Mouse (Mus musculus) heart, postnatal 0 days (tissue): ENCODE results near the gene Unc119b. TPM values are rescaled to one million over a fixed set of nuclear protein-coding genes. Genes with fewer than 3 reads are reported as not detected.

Source experiments
- ATAC-seq: fragments of 200-750 bp; cut with Nextera tagmentation; 2 replicates; pipeline ENCODE4 v1.8.0; 2017; ENCODE audit warnings: low read depth, moderate number of reproducible peaks, moderate library complexity; ENCODE audit not compliant: insufficient read depth
- DNase-seq: peaks from one replicate; pipeline ENCODE4 v3.0.0-alpha.2; 2016; ENCODE audit warnings: low spot score
- H3K27ac ChIP-seq: fragments of 300-500 bp; sonication (generic); 2 replicates; pipeline ENCODE4 v1.5.1; 2014; ENCODE audit warnings: low read depth, mild to moderate bottlenecking
- H3K27me3 ChIP-seq: fragments of 300-500 bp; sonication (generic); 2 replicates; pipeline ENCODE4 v1.6.1; 2014; ENCODE audit warnings: low read length, mixed read lengths; ENCODE audit not compliant: control insufficient read depth, insufficient read depth
- H3K36me3 ChIP-seq: fragments of 300-500 bp; sonication (generic); replicated peaks from 2 replicates; pipeline ENCODE4 v1.6.1; 2014; ENCODE audit warnings: low read length, mixed read lengths; ENCODE audit not compliant: control insufficient read depth, insufficient read depth
- H3K4me1 ChIP-seq: fragments of 300-500 bp; sonication (generic); 2 replicates; pipeline ENCODE4 v1.6.1; 2014; ENCODE audit warnings: antibody characterized with exemption; ENCODE audit not compliant: control insufficient read depth, insufficient read depth
- H3K4me2 ChIP-seq: fragments of 300-500 bp; sonication (generic); 2 replicates; pipeline ENCODE4 v1.6.1; 2014; ENCODE audit warnings: low read depth, mild to moderate bottlenecking, low read length, moderate library complexity
- H3K4me3 ChIP-seq: fragments of 300-500 bp; sonication (generic); 2 replicates; pipeline ENCODE4 v1.5.1; 2014; ENCODE audit warnings: low read depth, low read length
- H3K9ac ChIP-seq: fragments of 300-500 bp; sonication (generic); replicated peaks from 2 replicates; pipeline ENCODE4 v1.6.1; 2014; ENCODE audit warnings: low read depth, low read length, mixed read lengths
- H3K9me3 ChIP-seq: fragments of 300-500 bp; sonication (generic); replicated peaks from 2 replicates; pipeline ENCODE4 v1.6.1; 2016; ENCODE audit warnings: low read length; ENCODE audit not compliant: control insufficient read depth
- CTCF ChIP-seq: IDR thresholded peaks from 2 replicates; pipeline ENCODE4 v1.5.1; 2016; ENCODE audit warnings: antibody characterized with exemption, control low read depth, low read depth
- EP300 ChIP-seq: IDR thresholded peaks from 2 replicates; pipeline ENCODE4 v1.6.1; 2016; ENCODE audit warnings: antibody characterized with exemption, low read depth
- WGBS: fragments of 180-500 bp; shearing (Covaris S2); extraction: QIAGEN DNeasy Blood & Tissue Kit; methylation state at CpG from one replicate; pipeline ENCODE4 v1.1.7; 2014; 5-methylcytosine and 5-hydroxymethylcytosine counted together
- polyA plus RNA-seq: library from polyadenylated mRNA; unstranded; fragments of >200 nt; fragmentation: Nextera tagmentation; extraction: Ambion mirVana; gene quantifications from 2 replicates; pipeline ENCODE4 v1.2.1, GENCODE M21; 2015
- total RNA-seq: library from RNA; depleted of rRNA; stranded (reverse); fragments of >200 nt; gene quantifications from 2 replicates; pipeline ENCODE4 v1.2.3, GENCODE M21; 2014; ENCODE audit warnings: low replicate concordance

Unc119b gene
- total and polyA plus RNA-seq, 2 experiments from 2014 or later: 11.7 to 25.9 TPM

GRCm38 (mm10) chr5:115098195-115098594 lies 36.6 kb downstream of the Unc119b start, which contains the start of gene Gm10401:
Gene Gm10401 (minus strand): TSS chr5:115098295.
- TF ChIP-seq CTCF: no peak
- H3K4me3 ChIP-seq: no peak within 1 kb of the TSS
- H3K9ac ChIP-seq: no peak within 1 kb of the TSS
- H3K27ac ChIP-seq: no peak within 1 kb of the TSS
- no peak within 1 kb of the TSS for H3K4me2 ChIP-seq
- 93% methylated on average over 8 of the region's 8 CpGs for WGBS
- H3K27me3 ChIP-seq: no peaks in the 10 kb centered on the region
- peaks cover 60% of the 10 kb centered on the region for H3K36me3 ChIP-seq
- DNase-seq (no peak), ATAC-seq (no peak)
- no peaks in the 10 kb centered on the region for H3K9me3 ChIP-seq
- 0 out of 2 replicates have a peak, but pooled peaks cover 1% of the 10 kb centered on the region for H3K4me1 ChIP-seq

DNA sequence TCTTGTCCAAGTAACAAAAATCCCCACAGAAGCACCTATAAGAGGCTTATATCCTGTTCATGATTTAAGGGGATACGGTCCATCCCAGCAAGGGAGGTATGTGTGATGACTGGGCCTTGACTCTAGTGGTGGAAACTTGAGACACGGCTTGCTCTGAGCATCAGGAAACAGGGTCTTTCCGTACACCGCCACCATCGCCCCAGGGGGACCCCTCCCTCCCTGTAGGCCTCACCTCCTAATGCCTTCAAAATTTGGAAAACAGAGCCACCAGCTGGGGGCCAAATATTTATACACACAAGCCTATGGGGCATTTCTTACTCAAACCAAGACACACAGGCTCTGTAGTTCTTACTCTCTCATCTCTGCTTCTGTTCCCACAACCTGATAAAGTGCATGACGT lies 43.0 kb downstream of the Unc119b start:
- ATAC-seq (no peak), DNase-seq (no peak)
- H3K9ac ChIP-seq: no peak overlapping the region
- H3K9me3 ChIP-seq: no peaks in the 10 kb centered on the region
- WGBS: 91% methylated on average over 6 of the region's 6 CpGs
- H3K36me3 ChIP-seq: peaks cover 83% of the 10 kb centered on the region
- no peaks in the 10 kb centered on the region for H3K27me3 ChIP-seq
- H3K4me3 ChIP-seq: no peak overlapping the region
- H3K27ac ChIP-seq: no peak overlapping the region
- 0 out of 2 replicates have a peak, but pooled peaks cover 7% of the 10 kb centered on the region for H3K4me1 ChIP-seq
- TF ChIP-seq CTCF (no peak), EP300 (no peak)
- H3K4me2 ChIP-seq: no peak overlapping the region

GRCm38 (mm10) chr5:115091015-115091414 lies 43.8 kb downstream of the Unc119b start:
- 57% methylated on average over 3 of the region's 3 CpGs for WGBS
- DNase-seq (no peak), ATAC-seq (no peak)
- H3K4me3 ChIP-seq: no peak overlapping the region
- no peak overlapping the region for H3K9ac ChIP-seq
- H3K27me3 ChIP-seq: no peaks in the 10 kb centered on the region
- H3K9me3 ChIP-seq: no peaks in the 10 kb centered on the region
- H3K36me3 ChIP-seq: peaks cover 84% of the 10 kb centered on the region
- H3K4me1 ChIP-seq: 0 out of 2 replicates have a peak, but pooled peaks cover 7% of the 10 kb centered on the region
- no peak overlapping the region for H3K27ac ChIP-seq
- no peak overlapping the region for H3K4me2 ChIP-seq
- TF ChIP-seq CTCF (no peak), EP300 (no peak)

DNA sequence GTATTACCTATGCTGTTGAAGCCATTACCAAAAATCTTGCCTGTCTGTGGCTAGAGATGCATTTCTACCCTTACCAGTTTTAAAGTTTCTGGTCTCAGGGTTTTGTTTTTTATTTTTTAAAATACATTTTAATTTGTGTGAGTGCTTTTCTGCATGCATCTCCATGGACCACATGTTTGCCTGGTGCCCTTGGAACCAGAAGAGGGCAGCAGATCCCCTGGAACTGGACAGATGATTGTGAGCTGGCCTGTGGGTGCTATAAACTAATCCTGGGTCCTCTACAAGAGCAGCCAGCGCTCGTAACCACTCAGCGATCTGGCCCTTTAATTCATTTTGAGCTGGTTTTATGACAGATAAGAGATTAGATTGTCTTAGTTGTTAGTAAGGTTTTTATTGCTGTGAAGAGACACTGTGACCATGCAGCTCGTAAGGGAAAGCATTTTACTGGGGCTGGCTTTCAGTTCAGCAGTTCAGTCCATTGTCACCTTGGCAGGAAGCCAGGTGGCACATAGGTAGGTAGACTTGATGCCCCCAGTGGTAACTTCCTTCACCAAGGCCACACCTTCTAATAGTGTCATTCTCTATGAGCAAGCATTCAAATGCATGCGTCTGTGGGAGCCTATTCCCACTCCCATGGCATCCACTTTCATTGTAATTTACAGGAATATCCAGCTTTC lies 45.0 kb downstream of the Unc119b start:
- no peak overlapping the region for H3K9ac ChIP-seq
- no peaks in the 10 kb centered on the region for H3K9me3 ChIP-seq
- no peaks in the 10 kb centered on the region for H3K27me3 ChIP-seq
- TF ChIP-seq CTCF: peak; percentile 20
- TF ChIP-seq EP300: no peak
- no peak overlapping the region for H3K4me2 ChIP-seq
- 93% methylated on average over 5 of the region's 5 CpGs for WGBS
- H3K4me3 ChIP-seq: no peak overlapping the region
- DNase-seq (no peak), ATAC-seq (no peak)
- H3K36me3 ChIP-seq: peaks cover 83% of the 10 kb centered on the region
- H3K4me1 ChIP-seq: 0 out of 2 replicates have a peak, but pooled peaks cover 7% of the 10 kb centered on the region
- no peak overlapping the region for H3K27ac ChIP-seq

DNA sequence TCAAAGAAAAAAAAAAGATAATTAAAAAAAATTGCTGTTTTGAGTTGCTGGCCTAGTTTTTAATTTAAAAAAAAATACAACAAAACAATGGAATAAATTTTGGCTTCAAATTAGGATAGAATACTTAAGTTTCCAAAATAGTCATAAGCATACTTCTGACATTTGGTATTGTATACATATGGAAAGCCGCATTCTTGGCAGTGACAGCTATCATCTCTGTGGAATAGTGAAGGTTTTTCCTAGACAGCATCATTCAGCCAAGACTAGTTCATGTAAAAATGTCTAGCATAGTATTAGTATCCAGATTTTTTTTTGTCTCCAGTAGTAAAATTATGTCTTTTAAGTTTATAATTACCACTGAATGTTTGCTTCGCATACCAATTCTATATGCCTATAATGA lies 49.1 kb downstream of the Unc119b start:
- WGBS: 96% methylated on average over 2 of the region's 2 CpGs
- no peak for ATAC-seq
- peaks cover 79% of the 10 kb centered on the region for H3K36me3 ChIP-seq

DNA sequence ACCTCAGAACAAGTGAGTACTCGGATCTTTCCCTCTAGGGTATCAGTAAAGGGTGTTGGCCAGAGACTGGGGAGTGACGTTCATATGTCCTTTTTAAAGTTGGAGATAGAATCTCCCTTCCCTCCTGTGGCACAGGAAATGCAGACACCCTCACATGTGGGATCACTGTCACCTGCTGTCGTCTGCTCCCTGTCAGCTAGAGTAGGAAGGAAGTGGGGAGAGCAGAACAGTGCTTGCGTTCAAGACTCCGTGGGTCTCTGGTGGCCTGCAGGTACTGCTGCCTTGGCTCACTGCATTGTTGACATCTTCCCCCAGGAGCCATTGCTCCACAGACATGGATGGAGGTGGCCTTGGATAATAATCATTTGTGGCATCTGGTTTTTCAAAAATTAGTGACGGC lies 51.3 kb downstream of the Unc119b start:
- H3K9me3 ChIP-seq: no peaks in the 10 kb centered on the region
- no peaks in the 10 kb centered on the region for H3K4me1 ChIP-seq
- ATAC-seq (no peak), DNase-seq (no peak)
- no peak overlapping the region for H3K4me2 ChIP-seq
- no peak overlapping the region for H3K27ac ChIP-seq
- H3K9ac ChIP-seq: no peak overlapping the region
- 69% methylated on average over 6 of the region's 6 CpGs for WGBS
- no peak overlapping the region for H3K4me3 ChIP-seq
- no peak for TF ChIP-seq EP300
- no peak for TF ChIP-seq CTCF
- H3K27me3 ChIP-seq: no peaks in the 10 kb centered on the region
- H3K36me3 ChIP-seq: peaks cover 58% of the 10 kb centered on the region

More for the DNA sequence above, 49.1 kb downstream of the Unc119b start:
- Histone ChIP-seq H3K27me3 (no peaks in the 10 kb centered on the region), H3K4me3 (no peak overlapping the region), H3K4me2 (no peak overlapping the region), H3K9ac (no peak overlapping the region), H3K4me1 (no peaks in the 10 kb centered on the region), H3K27ac (no peak overlapping the region), H3K9me3 (no peaks in the 10 kb centered on the region)
- no peak for TF ChIP-seq EP300
- no peak for TF ChIP-seq CTCF
- no peak for DNase-seq
